Mouse (Mus musculus) hindbrain, embryonic 11.5 days (tissue): Measurements from ENCODE around the gene Hat1. TPM values are rescaled to one million over a fixed set of nuclear protein-coding genes. Genes with fewer than 3 reads are reported as not detected.

Experiments used
- ATAC-seq: fragments of 200-750 bp; cut with Nextera tagmentation; 2 replicates; pipeline ENCODE4 v1.8.0; 2017; ENCODE audit warnings: mild to moderate bottlenecking, moderate TSS enrichment, moderate library complexity; ENCODE audit not compliant: low FRiP score
- DNase-seq: peaks from one replicate; pipeline ENCODE4 v3.0.0-alpha.2; 2015; ENCODE audit warnings: low spot score
- H3K27ac ChIP-seq: fragments of 300-500 bp; sonication (generic); 2 replicates; pipeline ENCODE4 v1.5.1; 2014; ENCODE audit warnings: mild to moderate bottlenecking, low read depth, low read length
- H3K27me3 ChIP-seq: fragments of 300-500 bp; sonication (generic); 2 replicates; pipeline ENCODE4 v1.6.1; 2014; ENCODE audit warnings: mild to moderate bottlenecking, low read length, moderate library complexity, mixed read lengths; ENCODE audit not compliant: control insufficient read depth, insufficient read depth
- H3K36me3 ChIP-seq: fragments of 300-500 bp; sonication (generic); 2 replicates; pipeline ENCODE4 v1.6.1; 2014; ENCODE audit warnings: mild to moderate bottlenecking, low read length, moderate library complexity, mixed read lengths; ENCODE audit not compliant: control insufficient read depth, insufficient read depth
- H3K4me1 ChIP-seq: fragments of 300-500 bp; sonication (generic); replicated peaks from 2 replicates; pipeline ENCODE4 v1.6.1; 2014; ENCODE audit warnings: low read length, mixed read lengths; ENCODE audit not compliant: control insufficient read depth, insufficient read depth
- H3K4me2 ChIP-seq: fragments of 300-500 bp; sonication (generic); replicated peaks from 2 replicates; pipeline ENCODE4 v1.6.1; 2014; ENCODE audit warnings: mild to moderate bottlenecking, low read depth, low read length
- H3K4me3 ChIP-seq: fragments of 300-500 bp; sonication (generic); 2 replicates; pipeline ENCODE4 v1.5.1; 2014; ENCODE audit warnings: low read depth, low read length
- H3K9ac ChIP-seq: fragments of 300-500 bp; sonication (generic); 2 replicates; pipeline ENCODE4 v1.6.1; 2014; ENCODE audit warnings: low read depth, low read length
- H3K9me3 ChIP-seq: fragments of 300-500 bp; sonication (generic); 2 replicates; pipeline ENCODE4 v1.6.1; 2016; ENCODE audit warnings: low read length; ENCODE audit not compliant: control insufficient read depth
- WGBS: fragments of 180-500 bp; shearing (Covaris S2); extraction: QIAGEN DNeasy Blood & Tissue Kit; methylation state at CpG from one replicate; pipeline ENCODE4 v1.1.7; 2014; 5-methylcytosine and 5-hydroxymethylcytosine counted together
- polyA plus RNA-seq: library from polyadenylated mRNA; unstranded; fragments of >200 nt; fragmentation: Nextera tagmentation; extraction: Ambion mirVana; gene quantifications from 2 replicates; pipeline ENCODE4 v1.2.1, GENCODE M21; 2014

Gene Hat1
- polyA plus RNA-seq, 1 experiment from 2014 or later: 161 TPM

DNA sequence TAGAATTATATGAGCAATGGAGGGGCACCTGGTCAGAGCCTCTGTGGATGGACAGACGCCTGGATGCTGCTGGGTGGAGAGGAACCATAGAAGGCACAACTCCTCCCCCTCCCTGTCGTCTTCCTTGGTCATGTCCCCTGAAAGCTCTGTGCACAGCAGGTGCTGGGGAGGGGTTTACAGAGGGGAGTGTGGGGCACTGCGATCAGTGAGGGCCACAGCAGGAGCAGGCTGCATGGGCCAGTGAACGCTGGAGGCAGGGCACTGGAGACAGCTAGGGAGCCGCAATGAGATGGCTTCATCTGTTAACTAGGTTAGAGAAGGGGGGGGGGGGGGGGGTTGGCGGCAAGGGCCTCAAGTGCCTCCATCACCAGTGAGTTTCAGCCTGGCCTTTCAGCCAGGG is 77.3 kb downstream of the Hat1 start:
- no peak for ATAC-seq
- H3K27ac ChIP-seq: no peak overlapping the region

DNA sequence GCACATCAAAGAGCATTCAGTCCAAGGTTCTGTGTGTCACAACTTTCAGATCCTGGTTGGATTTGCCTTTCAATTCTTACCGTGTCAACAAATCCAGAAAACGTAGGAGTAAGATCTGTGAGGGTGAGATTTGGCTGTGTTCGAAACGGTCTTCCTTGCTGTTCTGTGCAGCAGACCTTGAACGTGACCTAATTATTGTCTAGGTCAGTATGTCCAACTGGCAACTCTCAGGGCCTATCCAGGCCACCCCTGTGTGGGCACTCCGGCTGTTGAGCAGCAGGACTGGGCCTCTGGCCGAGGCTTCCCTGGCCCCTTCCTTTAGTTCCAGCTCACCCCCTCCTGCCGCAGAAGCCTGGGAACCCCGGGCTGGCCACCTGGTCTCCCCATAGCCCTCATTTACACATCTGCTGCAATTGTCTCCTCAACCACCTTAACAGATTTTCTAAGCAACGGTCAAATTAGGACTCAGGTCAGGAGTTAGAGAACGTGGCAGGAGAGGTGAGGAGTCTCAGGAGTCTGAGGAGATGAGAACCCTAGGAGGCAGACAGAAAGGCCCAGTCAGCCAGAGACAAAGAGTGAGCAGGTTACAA is 78.2 kb downstream of the Hat1 start:
- Histone ChIP-seq H3K4me2 (no peak overlapping the region), H3K36me3 (no peaks in the 10 kb centered on the region), H3K4me1 (no peaks in the 10 kb centered on the region), H3K27ac (no peak overlapping the region), H3K9me3 (no peaks in the 10 kb centered on the region), H3K4me3 (no peak overlapping the region), H3K9ac (no peak overlapping the region), H3K27me3 (no peaks in the 10 kb centered on the region)
- DNase-seq: no peak
- no peak for ATAC-seq
- WGBS: 62% methylated on average over 11 of the region's 11 CpGs

More for the DNA sequence above, 77.3 kb downstream of the Hat1 start:
- Histone ChIP-seq H3K4me3 (no peak overlapping the region), H3K9me3 (no peaks in the 10 kb centered on the region), H3K27me3 (no peaks in the 10 kb centered on the region), H3K9ac (no peak overlapping the region), H3K4me2 (no peak overlapping the region), H3K4me1 (no peaks in the 10 kb centered on the region), H3K36me3 (no peaks in the 10 kb centered on the region)
- DNase-seq: no peak
- 10% methylated on average over 5 of the region's 6 CpGs for WGBS

DNA sequence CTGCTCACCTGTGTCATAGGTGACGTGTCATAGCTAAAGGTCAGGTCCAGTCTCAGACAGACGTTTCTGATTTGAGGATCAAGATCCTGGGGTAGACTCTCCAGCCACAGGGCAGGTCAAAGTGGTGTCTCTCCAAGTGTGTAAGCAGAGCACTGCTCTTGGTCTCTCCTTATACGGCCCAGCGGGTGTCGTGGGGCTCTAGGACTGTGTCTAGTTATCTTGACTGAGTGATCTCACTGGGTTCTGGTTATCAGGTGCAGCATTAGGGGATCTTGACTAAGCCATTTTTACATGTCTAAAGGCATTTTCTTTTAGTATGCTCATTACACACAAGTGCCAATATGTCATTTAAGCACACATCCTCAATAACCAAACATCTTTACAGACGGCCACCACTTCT is 82.3 kb downstream of the Hat1 start:
- ATAC-seq (no peak), DNase-seq (no peak)
- Histone ChIP-seq H3K36me3 (no peaks in the 10 kb centered on the region), H3K4me2 (no peak overlapping the region), H3K27me3 (no peaks in the 10 kb centered on the region), H3K9ac (no peak overlapping the region), H3K9me3 (no peaks in the 10 kb centered on the region), H3K4me1 (no peaks in the 10 kb centered on the region), H3K27ac (no peak overlapping the region), H3K4me3 (no peak overlapping the region)
- WGBS: 85% methylated on average over 6 of the region's 6 CpGs

DNA sequence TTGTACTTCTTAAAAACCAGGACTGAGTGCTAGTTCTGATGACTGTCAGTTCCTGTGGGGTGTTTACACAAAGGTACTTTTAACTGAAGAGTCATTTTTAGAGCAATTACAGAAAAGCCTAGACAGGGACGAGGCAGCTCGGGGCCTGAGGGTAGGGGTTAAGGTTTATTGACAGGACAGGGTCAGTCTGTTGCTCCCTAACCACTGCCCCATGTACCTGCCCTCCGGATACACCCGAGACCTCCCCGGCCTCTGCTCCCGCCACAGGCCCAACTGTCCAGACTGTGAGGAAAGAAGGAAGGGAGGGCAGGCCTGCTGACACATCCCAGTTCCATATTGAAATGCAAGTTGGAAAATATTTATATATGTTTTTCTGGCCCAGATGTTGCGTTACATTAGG is 85.1 kb downstream of the Hat1 start:
- no peaks in the 10 kb centered on the region for H3K9me3 ChIP-seq
- no peaks in the 10 kb centered on the region for H3K4me1 ChIP-seq
- no peaks in the 10 kb centered on the region for H3K27me3 ChIP-seq
- H3K4me2 ChIP-seq: no peak overlapping the region
- H3K9ac ChIP-seq: no peak overlapping the region
- H3K36me3 ChIP-seq: no peaks in the 10 kb centered on the region
- WGBS: 53% methylated on average over 7 of the region's 7 CpGs
- H3K27ac ChIP-seq: no peak overlapping the region
- DNase-seq (no peak), ATAC-seq (no peak)
- no peak overlapping the region for H3K4me3 ChIP-seq

DNA sequence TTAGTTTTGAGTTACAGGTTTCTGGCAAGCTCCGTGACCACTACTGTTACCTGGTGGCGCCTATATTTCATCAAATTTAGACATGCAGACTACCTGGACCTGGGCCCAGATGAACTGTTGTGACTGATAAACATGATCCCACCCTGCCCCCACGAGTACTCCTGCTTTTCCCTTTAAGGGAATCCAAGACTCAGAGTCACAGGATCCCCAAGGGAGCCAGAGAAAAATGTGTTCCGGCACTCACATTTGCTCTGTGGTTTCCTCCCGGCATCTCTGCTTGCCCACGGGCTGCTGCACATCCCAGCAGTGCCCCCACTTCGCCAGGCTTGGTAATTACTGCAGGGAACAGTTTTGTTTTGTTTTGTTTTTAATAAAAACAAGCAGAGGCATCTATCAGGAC is 85.6 kb downstream of the Hat1 start:
- Histone ChIP-seq H3K4me1 (no peaks in the 10 kb centered on the region), H3K27me3 (no peaks in the 10 kb centered on the region), H3K4me3 (no peak overlapping the region), H3K36me3 (no peaks in the 10 kb centered on the region), H3K4me2 (no peak overlapping the region), H3K27ac (no peak overlapping the region), H3K9me3 (no peaks in the 10 kb centered on the region), H3K9ac (no peak overlapping the region)
- no peak for DNase-seq
- WGBS: 51% methylated on average over 7 of the region's 7 CpGs
- ATAC-seq: no peak

DNA sequence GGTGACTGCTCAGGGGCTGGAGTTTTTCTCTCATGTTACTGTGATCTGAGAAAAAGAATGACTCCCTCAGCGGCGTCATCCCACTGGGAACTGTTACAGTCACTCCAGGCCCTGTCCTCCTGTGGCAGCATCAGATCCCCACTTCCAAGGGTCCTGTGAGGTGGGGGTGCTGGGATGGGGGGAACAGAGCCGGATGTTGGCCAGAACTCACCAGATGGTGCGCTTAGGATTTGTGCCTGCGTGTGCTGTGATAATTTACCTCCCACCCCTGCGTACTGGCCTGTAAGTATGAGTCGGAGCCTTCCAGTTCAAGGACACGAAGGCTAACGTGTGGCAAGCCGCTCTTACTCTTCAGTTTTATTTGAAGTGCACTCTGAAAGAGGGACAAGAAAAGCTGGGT is 86.6 kb downstream of the Hat1 start:
- DNase-seq (no peak), ATAC-seq (no peak)
- Histone ChIP-seq H3K36me3 (no peaks in the 10 kb centered on the region), H3K27ac (no peak overlapping the region), H3K9ac (no peak overlapping the region), H3K4me3 (no peak overlapping the region), H3K4me2 (no peak overlapping the region), H3K4me1 (0 out of 2 replicates have a peak, but pooled peaks cover 5% of the 10 kb centered on the region), H3K9me3 (no peaks in the 10 kb centered on the region), H3K27me3 (no peaks in the 10 kb centered on the region)
- WGBS: 81% methylated on average over 10 of the region's 10 CpGs

DNA sequence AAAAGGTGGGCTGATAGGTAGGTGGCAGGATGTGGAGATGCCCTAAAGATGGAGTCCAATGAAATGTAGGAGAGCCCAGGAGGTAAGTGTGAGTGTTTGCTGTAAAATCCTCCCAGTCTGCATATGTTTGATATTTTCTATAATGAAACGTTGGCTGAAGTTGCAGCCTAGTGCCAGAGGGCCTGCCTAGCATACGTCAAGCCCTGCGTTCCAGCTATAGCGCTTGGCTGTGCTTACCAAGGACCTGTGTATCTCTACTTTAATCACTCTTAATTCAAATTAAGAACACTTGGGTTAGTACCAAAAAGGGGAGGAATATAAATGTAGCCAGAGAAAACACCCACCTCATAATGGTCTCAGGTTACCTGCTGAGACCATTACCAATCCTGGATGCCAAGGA is 87.0 kb downstream of the Hat1 start:
- no peaks in the 10 kb centered on the region for H3K9me3 ChIP-seq
- no peak overlapping the region for H3K4me3 ChIP-seq
- DNase-seq: no peak
- no peak overlapping the region for H3K4me2 ChIP-seq
- ATAC-seq: no peak
- H3K9ac ChIP-seq: no peak overlapping the region
- H3K36me3 ChIP-seq: no peaks in the 10 kb centered on the region
- H3K27ac ChIP-seq: no peak overlapping the region
- H3K27me3 ChIP-seq: no peaks in the 10 kb centered on the region
- H3K4me1 ChIP-seq: 0 out of 2 replicates have a peak, but pooled peaks cover 5% of the 10 kb centered on the region
- WGBS: 89% methylated on average over 4 of the region's 4 CpGs

DNA sequence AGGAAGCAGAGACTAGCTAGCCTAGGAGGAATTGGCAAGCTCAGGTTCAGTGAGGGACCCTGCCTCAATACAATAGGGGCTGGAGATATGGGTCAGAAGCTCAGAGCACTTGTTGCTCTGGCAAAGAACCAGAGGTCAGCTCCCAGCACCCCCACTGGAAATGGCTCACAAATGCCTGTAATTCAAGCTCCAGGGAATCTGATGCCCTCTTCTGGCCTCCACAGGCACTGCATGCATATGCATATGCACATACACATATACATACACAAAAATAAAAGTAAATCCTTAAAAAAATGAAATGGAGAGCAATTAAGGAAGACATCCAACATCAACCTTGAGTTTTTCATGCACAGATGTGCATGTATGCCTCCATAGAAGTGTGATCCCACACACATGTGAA is 89.0 kb downstream of the Hat1 start:
- Histone ChIP-seq H3K27ac (no peak overlapping the region), H3K9me3 (no peaks in the 10 kb centered on the region), H3K9ac (no peak overlapping the region), H3K4me1 (0 out of 2 replicates have a peak, but pooled peaks cover 5% of the 10 kb centered on the region), H3K4me3 (no peak overlapping the region), H3K4me2 (no peak overlapping the region), H3K27me3 (no peaks in the 10 kb centered on the region), H3K36me3 (no peaks in the 10 kb centered on the region)
- ATAC-seq: no peak
- DNase-seq: no peak

DNA sequence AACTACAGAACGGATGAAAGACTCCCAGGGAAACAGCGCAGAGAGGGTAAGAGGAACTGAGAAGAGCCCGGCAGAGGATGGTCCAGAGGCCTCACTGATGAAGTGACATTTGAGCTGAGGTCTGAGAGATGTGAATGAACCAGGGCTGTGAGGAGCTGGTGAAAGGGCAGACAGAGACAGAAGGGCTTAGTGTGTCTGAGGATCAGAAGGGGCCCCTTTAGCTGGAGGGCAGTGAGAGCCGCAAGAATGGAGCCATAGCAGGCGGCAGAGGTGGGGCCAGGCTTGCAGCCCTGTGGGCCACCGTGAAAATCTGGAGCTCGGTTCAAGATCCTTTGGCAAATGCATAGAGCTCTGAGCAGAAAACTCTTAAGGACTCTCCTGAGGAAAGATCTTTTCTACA is 91.2 kb downstream of the Hat1 start:
- under 1% methylated on average over 7 of the region's 7 CpGs for WGBS
- no peaks in the 10 kb centered on the region for H3K27me3 ChIP-seq
- H3K4me3 ChIP-seq: no peak overlapping the region
- DNase-seq: peak; percentile 36
- H3K9me3 ChIP-seq: no peaks in the 10 kb centered on the region
- ATAC-seq: no peak
- no peak overlapping the region for H3K9ac ChIP-seq
- H3K27ac ChIP-seq: no peak overlapping the region
- 0 out of 2 replicates have a peak, but pooled peaks cover 5% of the 10 kb centered on the region for H3K4me1 ChIP-seq
- no peak overlapping the region for H3K4me2 ChIP-seq
- no peaks in the 10 kb centered on the region for H3K36me3 ChIP-seq
